Mouse (Mus musculus): Measurements from ENCODE around the gene Slc25a18. TPM values are rescaled to one million over a fixed set of nuclear protein-coding genes. Genes with fewer than 3 reads are reported as not detected.

Slc25a18 gene
- polyA plus RNA-seq, 1 experiment: 0.07 TPM

DNA sequence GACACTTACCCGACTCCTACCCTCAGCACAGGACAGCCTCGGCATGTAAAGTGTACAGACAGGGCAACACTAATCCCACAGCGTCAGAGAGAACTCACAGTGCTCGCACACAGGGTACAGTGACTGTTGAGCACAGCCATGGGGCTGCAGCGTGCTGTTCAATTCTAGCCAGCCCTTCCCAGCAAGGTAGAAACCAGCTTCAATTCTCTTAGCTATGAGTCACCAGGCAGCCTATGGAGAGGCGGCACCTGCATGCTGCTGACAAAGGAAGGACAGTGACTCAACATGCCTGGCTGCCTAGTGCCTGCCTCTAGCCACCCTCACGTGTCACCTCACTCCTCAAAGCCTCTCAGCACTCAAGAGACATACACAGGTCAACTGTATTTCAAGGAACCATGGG lies 24.6 kb downstream of the Slc25a18 start:
- Histone ChIP-seq H3K27me3 (ENCODE audit: control insufficient read depth, insufficient read depth, insufficient read length) (no peaks in the 10 kb centered on the region), H3K4me2 (ENCODE audit: low read depth) (no peak overlapping the region), H3K4me3 (no peak overlapping the region), H3K36me3 (ENCODE audit: control insufficient read depth, insufficient read depth) (peaks cover 36% of the 10 kb centered on the region), H3ac (ENCODE audit: control insufficient read depth, insufficient read length) (no peak overlapping the region), H3K79me2 (ENCODE audit: control insufficient read depth, insufficient read depth) (no peaks in the 10 kb centered on the region)
- no peak for TF ChIP-seq REST (IDR thresholded peaks at IDR 0.05; ENCODE audit: insufficient read depth, insufficient read length)
- TF ChIP-seq POLR2AphosphoS2 (IDR thresholded peaks at IDR 0.05; ENCODE audit: insufficient read length, low read depth): no peak
- TF ChIP-seq MYOG (IDR thresholded peaks at IDR 0.05; ENCODE audit: control insufficient read depth in 1 of 3, insufficient read depth in 1 of 3, insufficient read length in 2 of 3, low read depth in 2 of 3): no peak
- TF ChIP-seq USF1 (IDR thresholded peaks at IDR 0.05; ENCODE audit: low read depth): no peak
- no peak for TF ChIP-seq E2F4 (IDR thresholded peaks at IDR 0.05; ENCODE audit: insufficient read depth)
- TF ChIP-seq SRF (IDR thresholded peaks at IDR 0.05; ENCODE audit: control insufficient read depth, insufficient read length, low read depth): no peak
- TF ChIP-seq CEBPB (IDR thresholded peaks at IDR 0.05; ENCODE audit: insufficient read depth, poor library complexity, severe bottlenecking): no peak
- TF ChIP-seq MAX (IDR thresholded peaks at IDR 0.05; ENCODE audit: low read depth): no peak
- no peak for TF ChIP-seq POLR2A (IDR thresholded peaks at IDR 0.05; ENCODE audit: insufficient read length, low read depth)
- no peak for TF ChIP-seq TCF3 (IDR thresholded peaks at IDR 0.05; ENCODE audit: insufficient read length, low read depth)
- no peak for TF ChIP-seq TCF12 (IDR thresholded peaks at IDR 0.05; ENCODE audit: insufficient read depth, poor library complexity, severe bottlenecking)
- no peak for TF ChIP-seq MYOD1 (IDR thresholded peaks at IDR 0.05; ENCODE audit: control insufficient read depth in 1 of 3, insufficient read length in 2 of 3, low read depth in 2 of 3)

- no peak overlapping the region for H3ac ChIP-seq (ENCODE audit: control insufficient read depth, insufficient read length)
- peaks cover 35% of the 10 kb centered on the region for H3K36me3 ChIP-seq (ENCODE audit: control insufficient read depth, insufficient read depth)
- TF ChIP-seq SRF (IDR thresholded peaks at IDR 0.05; ENCODE audit: control insufficient read depth, insufficient read length, low read depth) (no peak), MAX (IDR thresholded peaks at IDR 0.05; ENCODE audit: low read depth) (no peak), MYOG (IDR thresholded peaks at IDR 0.05; ENCODE audit: control insufficient read depth in 1 of 3, insufficient read depth in 1 of 3, insufficient read length in 2 of 3, low read depth in 2 of 3) (no peak), TCF12 (IDR thresholded peaks at IDR 0.05; ENCODE audit: insufficient read depth, poor library complexity, severe bottlenecking) (no peak), POLR2A (IDR thresholded peaks at IDR 0.05; ENCODE audit: insufficient read length, low read depth) (no peak), E2F4 (IDR thresholded peaks at IDR 0.05; ENCODE audit: insufficient read depth) (no peak), TCF3 (IDR thresholded peaks at IDR 0.05; ENCODE audit: insufficient read length, low read depth) (no peak), POLR2AphosphoS2 (IDR thresholded peaks at IDR 0.05; ENCODE audit: insufficient read length, low read depth) (no peak), USF1 (IDR thresholded peaks at IDR 0.05; ENCODE audit: low read depth) (no peak), REST (IDR thresholded peaks at IDR 0.05; ENCODE audit: insufficient read depth, insufficient read length) (no peak)
- H3K4me3 ChIP-seq: no peak overlapping the region
- H3K27me3 ChIP-seq (ENCODE audit: control insufficient read depth, insufficient read depth, insufficient read length): no peaks in the 10 kb centered on the region
- no peak overlapping the region for H3K4me2 ChIP-seq (ENCODE audit: low read depth)
- H3K79me2 ChIP-seq (ENCODE audit: control insufficient read depth, insufficient read depth): no peaks in the 10 kb centered on the region
These were observed 25.5 kb downstream of the Slc25a18 start for GRCm38 (mm10) chr6:120798905-120799304.

DNA sequence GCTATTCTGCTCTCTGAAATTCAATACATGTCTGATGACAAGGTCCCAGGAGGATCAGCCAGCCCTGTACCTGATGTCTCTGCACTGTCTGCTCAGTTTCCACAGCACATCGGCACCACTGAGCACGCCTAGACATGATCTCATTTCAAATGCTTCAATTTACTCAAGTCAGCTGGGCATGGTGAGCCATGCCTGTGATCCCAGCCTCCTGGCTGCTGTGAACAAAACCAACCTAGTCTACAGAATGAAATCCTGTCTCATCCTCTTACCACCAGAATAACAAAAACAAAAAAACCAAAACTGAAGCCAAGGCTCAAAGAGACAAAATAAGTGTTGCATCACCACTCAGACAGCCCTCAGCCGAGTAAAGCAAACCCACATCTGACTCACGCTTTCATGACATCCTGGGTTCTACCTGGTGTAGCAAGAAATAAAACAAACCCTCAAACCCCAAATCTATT lies 26.2 kb downstream of the Slc25a18 start:
- Histone ChIP-seq H3K4me2 (ENCODE audit: low read depth) (peak overlapping the region; percentile 16), H3ac (ENCODE audit: control insufficient read depth, insufficient read length) (no peak overlapping the region), H3K79me2 (ENCODE audit: control insufficient read depth, insufficient read depth) (no peaks in the 10 kb centered on the region), H3K27me3 (ENCODE audit: control insufficient read depth, insufficient read depth, insufficient read length) (no peaks in the 10 kb centered on the region), H3K4me3 (no peak overlapping the region), H3K36me3 (ENCODE audit: control insufficient read depth, insufficient read depth) (peaks cover 33% of the 10 kb centered on the region)
- TF ChIP-seq REST (IDR thresholded peaks at IDR 0.05; ENCODE audit: insufficient read depth, insufficient read length) (no peak), POLR2A (IDR thresholded peaks at IDR 0.05; ENCODE audit: insufficient read length, low read depth) (no peak), E2F4 (IDR thresholded peaks at IDR 0.05; ENCODE audit: insufficient read depth) (no peak), TCF3 (IDR thresholded peaks at IDR 0.05; ENCODE audit: insufficient read length, low read depth) (no peak), TCF12 (IDR thresholded peaks at IDR 0.05; ENCODE audit: insufficient read depth, poor library complexity, severe bottlenecking) (no peak), SRF (IDR thresholded peaks at IDR 0.05; ENCODE audit: control insufficient read depth, insufficient read length, low read depth) (no peak), CEBPB (IDR thresholded peaks at IDR 0.05; ENCODE audit: insufficient read depth, poor library complexity, severe bottlenecking) (peak; percentile 39; the same call in 1 of the 2 replicates), MYOD1 (IDR thresholded peaks at IDR 0.05; ENCODE audit: control insufficient read depth in 1 of 3, insufficient read length in 2 of 3, low read depth in 2 of 3) (no peak), USF1 (IDR thresholded peaks at IDR 0.05; ENCODE audit: low read depth) (no peak)

DNA sequence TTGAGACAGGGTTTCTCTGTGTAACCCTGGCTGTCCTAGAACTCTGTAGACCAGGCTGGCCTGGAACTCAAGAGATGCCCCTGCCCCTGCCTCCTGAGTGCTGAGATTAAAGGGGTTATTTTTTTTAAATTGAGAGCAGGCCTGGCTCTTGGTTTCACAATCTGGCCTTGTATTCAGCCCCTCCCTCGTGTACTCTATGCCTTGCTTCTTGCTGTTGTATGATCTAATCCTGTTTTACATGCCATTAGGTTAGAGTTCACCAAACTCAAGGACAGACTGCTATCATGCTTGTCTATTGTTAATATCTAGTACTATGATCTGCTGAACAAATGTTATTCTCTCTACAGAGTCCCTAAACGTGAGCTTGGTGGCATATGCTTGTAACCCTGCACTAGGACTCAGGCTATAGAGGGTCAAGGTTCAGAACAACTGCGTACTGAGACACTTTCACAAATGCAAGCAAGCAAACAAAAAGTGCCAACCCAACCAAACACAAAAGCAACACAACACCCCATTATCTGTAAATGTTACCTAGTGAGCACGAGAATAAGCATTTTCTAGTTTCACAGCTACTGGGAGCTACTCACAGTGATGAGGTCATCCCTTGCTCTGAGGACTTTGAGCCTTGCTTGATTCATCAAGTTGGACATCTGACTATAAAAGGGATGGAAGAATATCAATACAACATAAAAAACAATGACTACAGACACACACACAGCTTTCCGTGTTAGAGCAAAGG lies 33.8 kb downstream of the Slc25a18 start:
- Histone ChIP-seq H3K36me3 (ENCODE audit: control insufficient read depth, insufficient read depth) (peaks cover 31% of the 10 kb centered on the region), H3K4me3 (no peak overlapping the region), H3K79me2 (ENCODE audit: control insufficient read depth, insufficient read depth) (peaks cover 4% of the 10 kb centered on the region), H3ac (ENCODE audit: control insufficient read depth, insufficient read length) (no peak overlapping the region), H3K4me2 (ENCODE audit: low read depth) (no peak overlapping the region), H3K27me3 (ENCODE audit: control insufficient read depth, insufficient read depth, insufficient read length) (no peaks in the 10 kb centered on the region)
- TF ChIP-seq MAX (IDR thresholded peaks at IDR 0.05; ENCODE audit: low read depth) (no peak), MYOG (IDR thresholded peaks at IDR 0.05; ENCODE audit: control insufficient read depth in 1 of 3, insufficient read depth in 1 of 3, insufficient read length in 2 of 3, low read depth in 2 of 3) (no peak), USF1 (IDR thresholded peaks at IDR 0.05; ENCODE audit: low read depth) (no peak), TCF3 (IDR thresholded peaks at IDR 0.05; ENCODE audit: insufficient read length, low read depth) (no peak), POLR2A (IDR thresholded peaks at IDR 0.05; ENCODE audit: insufficient read length, low read depth) (no peak), E2F4 (IDR thresholded peaks at IDR 0.05; ENCODE audit: insufficient read depth) (no peak), POLR2AphosphoS2 (IDR thresholded peaks at IDR 0.05; ENCODE audit: insufficient read length, low read depth) (no peak), MYOD1 (IDR thresholded peaks at IDR 0.05; ENCODE audit: control insufficient read depth in 1 of 3, insufficient read length in 2 of 3, low read depth in 2 of 3) (no peak), TCF12 (IDR thresholded peaks at IDR 0.05; ENCODE audit: insufficient read depth, poor library complexity, severe bottlenecking) (no peak), CEBPB (IDR thresholded peaks at IDR 0.05; ENCODE audit: insufficient read depth, poor library complexity, severe bottlenecking) (no peak), REST (IDR thresholded peaks at IDR 0.05; ENCODE audit: insufficient read depth, insufficient read length) (no peak), SRF (IDR thresholded peaks at IDR 0.05; ENCODE audit: control insufficient read depth, insufficient read length, low read depth) (no peak)
